Mouse (Mus musculus) activated CD4-positive, CD25-positive, alpha-beta regulatory T cell, adult 4 months (primary cell): Measurements from ENCODE around the gene Lman1l. TPM values are rescaled to one million over a fixed set of nuclear protein-coding genes. Genes with fewer than 3 reads are reported as not detected.

Experiments
- ATAC-seq: one replicate; pipeline ENCODE4 v1.8.0; 2017
- polyA plus RNA-seq, 2 experiments: library from polyadenylated mRNA; unstranded; fragments of 100-300 nt; shearing (Covaris generic); gene quantifications; one replicate each; pipeline ENCODE4 v1.2.1; 2017

Lman1l gene
- polyA plus RNA-seq, 2 experiments from 2014 or later = not detected

DNA sequence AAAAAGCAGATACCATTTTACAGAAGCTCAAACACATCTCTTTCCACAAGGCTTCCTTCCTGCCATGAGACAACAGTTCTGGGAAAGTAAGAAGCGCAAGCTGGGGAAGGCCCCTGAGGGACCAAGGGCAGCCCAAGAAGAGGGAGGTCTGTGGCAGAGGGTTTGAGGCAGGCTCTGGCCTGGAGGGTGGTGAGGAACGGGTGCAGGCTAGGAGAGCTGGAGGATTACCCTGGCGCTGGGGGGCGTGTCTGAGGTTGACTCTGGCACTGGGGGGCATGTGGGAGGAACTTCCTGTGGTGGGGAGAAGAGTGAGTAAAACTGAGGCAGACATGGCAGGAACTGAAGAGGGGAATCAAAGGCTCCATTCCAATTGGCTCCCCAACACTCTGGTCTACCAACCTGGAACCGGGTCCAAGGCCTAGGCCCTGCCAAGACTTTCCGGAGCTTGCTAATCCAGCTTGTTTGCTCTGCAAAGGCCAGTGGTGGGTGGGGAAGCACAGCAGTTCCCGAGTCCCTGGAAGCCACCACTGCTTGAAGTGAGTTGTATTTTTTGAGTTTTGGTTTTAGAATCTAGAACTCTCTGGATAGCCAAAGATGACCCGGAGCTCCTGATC, 2.9 kb downstream of the Lman1l start:
- ATAC-seq = no peak

- ATAC-seq = no peak
These were observed 5.8 kb downstream of the Lman1l start for GRCm38 (mm10) chr9:57614786-57615185.

GRCm38 (mm10) chr9:57613975-57614374, 6.6 kb downstream of the Lman1l start:
- ATAC-seq = no peak

- ATAC-seq = no peak
These were observed 8.0 kb downstream of the Lman1l start for GRCm38 (mm10) chr9:57612587-57612986.

DNA sequence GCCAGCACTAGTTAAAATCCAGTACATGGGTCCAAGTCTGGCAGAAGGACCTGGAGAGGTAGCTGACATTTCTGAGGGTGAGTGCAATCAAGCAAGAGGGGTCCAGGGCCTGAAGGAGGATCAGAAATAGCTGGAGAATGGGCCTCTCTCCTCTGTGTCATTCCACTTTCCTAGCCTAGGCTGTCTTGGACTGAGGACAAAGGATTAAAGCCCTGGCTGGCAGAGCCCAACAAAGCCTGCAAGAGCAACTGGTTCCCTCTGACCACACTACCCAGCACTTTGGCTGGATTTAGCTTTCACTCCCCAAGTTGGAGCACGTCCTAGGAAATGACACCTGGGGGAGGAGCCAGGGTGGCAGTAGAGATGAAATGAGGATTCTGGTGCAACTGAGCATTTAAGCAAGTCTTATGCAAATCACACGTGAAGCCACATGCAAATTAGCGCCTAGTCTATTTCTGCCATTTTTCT, 10.2 kb downstream of the Lman1l start:
- no peak for ATAC-seq

DNA sequence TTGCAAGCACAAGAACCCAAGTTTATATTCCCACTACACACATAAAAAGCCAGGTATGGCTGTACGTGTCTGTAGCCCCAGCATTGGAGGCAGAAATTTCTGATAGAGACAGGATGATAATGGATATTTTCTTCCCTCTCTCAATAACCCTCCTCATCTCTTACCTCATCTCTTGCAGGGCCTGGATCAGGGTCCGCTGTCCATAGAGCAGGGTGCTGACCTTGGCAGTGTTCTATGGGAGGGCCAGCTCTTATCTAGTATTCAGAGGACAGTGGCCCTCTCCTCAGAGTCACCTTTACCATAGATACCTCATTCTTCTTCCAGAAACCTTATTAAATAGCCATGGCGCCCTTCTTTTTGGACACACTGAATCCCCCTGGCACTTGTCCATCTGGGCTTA, 10.8 kb downstream of the Lman1l start:
- no peak for ATAC-seq

DNA sequence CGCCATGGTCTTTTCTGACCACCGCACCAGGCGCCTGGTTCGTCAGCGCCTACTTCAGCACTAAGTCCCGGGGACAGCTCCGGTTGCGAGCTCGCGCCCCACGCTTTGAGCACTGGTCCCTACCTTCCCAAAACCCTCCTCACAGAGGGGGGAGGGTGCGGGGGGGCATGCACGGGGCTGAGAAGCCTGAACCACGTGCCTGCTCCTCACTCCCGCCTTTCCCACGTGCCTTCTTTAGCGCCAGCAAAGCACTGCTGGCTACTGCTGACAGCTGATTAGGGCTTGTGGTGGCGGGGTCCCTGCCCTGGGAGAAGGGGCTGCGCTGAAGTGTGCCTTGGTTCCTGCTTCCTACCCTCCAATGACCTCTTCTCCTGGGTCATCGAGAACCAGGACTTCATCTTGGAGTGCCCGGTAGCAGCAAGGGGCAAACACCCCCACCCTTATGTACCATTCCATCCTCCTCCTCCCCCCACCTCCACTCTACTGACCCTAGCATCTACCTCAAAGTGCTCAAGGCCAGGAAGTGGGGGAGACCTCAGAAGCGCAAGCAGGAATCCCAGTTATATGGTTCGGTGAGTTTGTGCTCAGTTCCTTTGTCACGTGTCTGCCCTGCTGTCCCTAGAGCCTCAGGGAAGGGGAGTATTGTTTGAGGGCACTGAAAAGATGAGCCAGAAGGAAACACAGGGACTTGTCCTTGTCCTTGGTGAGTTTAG, 14.3 kb downstream of the Lman1l start, which contains the start of gene Cplx3:
Gene Cplx3, minus strand, starts transcription at position 143 of the 713 bp plus-strand sequence.
- no peak for ATAC-seq

- ATAC-seq = no peak
These were observed 15.1 kb downstream of the Lman1l start for GRCm38 (mm10) chr9:57605503-57605902.

DNA sequence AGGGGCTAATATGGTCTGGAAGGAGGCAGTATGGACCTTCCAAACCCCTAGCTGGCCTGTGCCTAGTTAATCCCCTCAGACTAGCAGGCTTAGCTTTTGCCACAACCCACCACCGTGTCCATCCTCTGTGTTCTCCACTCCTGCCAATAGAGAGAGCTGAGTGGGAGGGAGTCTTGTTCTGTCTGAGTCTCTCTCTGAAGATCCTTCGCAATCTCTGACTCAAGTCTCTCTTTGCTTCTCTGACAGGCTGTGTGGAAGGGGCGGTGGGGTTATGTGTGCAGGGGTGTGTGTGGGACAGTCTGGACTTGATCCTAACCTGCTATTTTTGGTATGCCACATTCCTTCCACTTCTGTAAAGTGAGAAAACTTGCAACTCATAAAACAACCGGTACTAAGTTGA, 15.7 kb downstream of the Lman1l start:
- no peak for ATAC-seq

GRCm38 (mm10) chr9:57602098-57602497, 18.5 kb downstream of the Lman1l start:
- no peak for ATAC-seq

- no peak for ATAC-seq
These were observed 19.2 kb downstream of the Lman1l start for GRCm38 (mm10) chr9:57601353-57601706.

DNA sequence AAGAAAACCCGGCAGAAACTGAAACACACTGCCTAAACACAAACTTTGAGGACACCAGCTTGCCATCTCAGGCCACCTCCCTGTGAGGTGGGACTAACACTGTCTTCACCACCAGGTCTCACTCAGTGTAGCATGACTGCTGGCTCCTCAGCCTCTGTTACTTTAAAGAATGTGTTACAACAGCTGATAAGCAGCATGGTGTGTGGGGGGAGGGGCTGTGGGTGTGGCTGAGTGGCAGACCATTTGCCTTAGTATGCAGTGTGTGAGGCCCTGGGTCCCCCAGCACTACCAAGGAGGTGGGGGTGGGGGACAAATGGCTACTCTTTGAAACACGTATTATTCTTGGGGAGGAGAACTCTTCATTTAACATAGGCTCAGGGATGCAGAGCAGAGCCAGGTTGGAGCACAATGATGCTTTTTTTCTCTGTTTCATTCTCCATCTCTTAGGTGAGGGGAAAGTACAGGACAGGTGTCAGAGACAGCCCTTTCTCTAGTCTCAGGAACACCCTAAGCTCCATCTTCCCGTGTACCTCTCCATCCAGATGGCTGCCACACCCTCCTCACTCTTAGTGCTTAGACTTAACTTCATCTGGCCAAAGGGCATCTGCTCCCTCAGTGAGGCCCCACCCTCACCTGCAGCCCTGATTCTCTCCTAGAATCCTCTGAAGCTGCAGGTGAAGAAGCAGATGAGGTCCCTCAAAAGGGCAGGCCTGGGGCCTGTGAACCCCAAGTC, 19.8 kb downstream of the Lman1l start:
- no peak for ATAC-seq

GRCm38 (mm10) chr9:57598851-57599563, 21.6 kb downstream of the Lman1l start:
- no peak for ATAC-seq

GRCm38 (mm10) chr9:57597929-57598382, 22.6 kb downstream of the Lman1l start:
- no peak for ATAC-seq

DNA sequence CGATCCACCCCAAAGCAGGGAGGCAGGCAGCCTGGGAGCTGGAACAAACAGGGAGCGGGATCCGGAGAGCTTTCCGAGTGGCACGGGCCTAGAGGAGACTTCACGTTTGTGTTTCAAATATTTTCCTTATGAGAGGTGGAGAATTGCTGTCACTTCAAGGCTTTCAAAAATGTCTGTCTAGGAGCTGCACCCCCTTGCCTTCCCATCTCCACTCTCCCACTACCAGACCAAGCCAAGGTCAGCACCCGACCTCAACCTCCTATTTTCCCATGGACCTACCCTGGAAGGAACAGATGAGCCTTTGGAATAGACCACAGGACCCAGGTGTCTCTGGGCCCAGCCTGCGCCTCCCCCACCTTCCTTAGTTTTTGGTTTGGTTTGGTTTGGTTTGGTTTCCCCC, 23.3 kb downstream of the Lman1l start:
- no peak for ATAC-seq

GRCm38 (mm10) chr9:57594174-57594509, 26.4 kb downstream of the Lman1l start:
- ATAC-seq = no peak

GRCm38 (mm10) chr9:57593454-57594173, 27.0 kb downstream of the Lman1l start:
- no peak for ATAC-seq

DNA sequence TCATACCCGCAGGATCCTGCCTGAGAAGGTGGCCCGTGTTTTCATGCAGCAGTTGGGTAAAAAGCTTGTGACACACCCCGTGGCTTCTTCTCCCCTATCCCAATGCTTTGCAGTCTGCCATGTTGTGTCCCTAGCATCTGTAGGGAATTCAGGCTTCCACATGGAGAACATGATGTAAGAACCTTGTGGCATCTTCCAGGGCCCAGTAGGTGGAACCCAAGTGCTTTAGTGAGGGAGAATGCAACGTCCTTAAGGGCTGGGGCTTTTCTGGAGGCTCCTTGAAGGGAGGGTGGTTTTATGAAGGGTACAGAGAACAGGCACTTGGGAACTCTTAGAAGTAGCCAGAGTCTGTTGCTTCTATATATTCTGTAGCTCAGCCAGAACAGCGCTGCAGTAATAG, 29.8 kb downstream of the Lman1l start:
- no peak for ATAC-seq

GRCm38 (mm10) chr9:57589224-57590126, 31.1 kb downstream of the Lman1l start, which contains the start of gene Ulk3:
Gene Ulk3 (plus strand): TSS chr9:57589452.
- ATAC-seq = peak; percentile 78

DNA sequence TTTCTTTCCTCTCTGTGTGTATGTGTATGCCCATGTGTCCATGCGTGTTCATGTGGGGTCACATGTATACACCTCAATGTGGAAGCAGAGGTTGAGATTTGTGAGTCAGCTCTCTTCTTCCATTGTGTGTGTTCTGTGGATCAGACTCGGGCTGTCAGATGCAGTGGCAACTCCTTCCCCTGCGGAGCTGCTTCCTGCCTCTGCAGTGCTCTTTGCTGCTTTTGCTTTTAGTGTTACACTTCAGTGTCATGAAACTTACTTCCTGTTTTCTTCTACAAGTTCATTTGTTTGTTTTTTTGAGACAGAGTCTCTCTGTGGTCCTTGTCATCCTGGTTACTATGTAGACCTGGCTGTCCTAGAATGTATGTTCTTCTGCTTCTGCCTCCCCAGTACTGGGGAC, 35.6 kb downstream of the Lman1l start:
- ATAC-seq = no peak
